Mouse (Mus musculus) lung, postnatal 36 days (tissue): Measurements from ENCODE around the gene Actc1.

Experiments used
- DNase-seq: peaks from one replicate; pipeline ENCODE4 v3.0.0; 2022; ENCODE audit warnings: mixed read lengths

The Actc1 gene

GRCm38 (mm10) chr2:114049372-114049771, 4.0 kb downstream of the Actc1 start:
- DNase-seq: no peak

GRCm38 (mm10) chr2:114047960-114048611, 5.3 kb downstream of the Actc1 start:
- no peak for DNase-seq

- no peak for DNase-seq
Observed at GRCm38 (mm10) chr2:114046151-114046664, 7.1 kb downstream of the Actc1 start.

GRCm38 (mm10) chr2:114037926-114038325, 15.4 kb downstream of the Actc1 start:
- DNase-seq: no peak

- no peak for DNase-seq
Observed at GRCm38 (mm10) chr2:114032259-114032658, 21.1 kb downstream of the Actc1 start.

GRCm38 (mm10) chr2:114023383-114023782, 30.0 kb downstream of the Actc1 start:
- DNase-seq: no peak

GRCm38 (mm10) chr2:114020210-114020563, 33.2 kb downstream of the Actc1 start:
- DNase-seq: no peak

GRCm38 (mm10) chr2:114019474-114020209, 33.7 kb downstream of the Actc1 start:
- DNase-seq: no peak

- no peak for DNase-seq
Observed at GRCm38 (mm10) chr2:114018136-114018535, 35.2 kb downstream of the Actc1 start.

- DNase-seq: no peak
Observed at GRCm38 (mm10) chr2:114014839-114015238, 38.5 kb downstream of the Actc1 start.

- no peak for DNase-seq
Observed at GRCm38 (mm10) chr2:114013846-114014245, 39.5 kb downstream of the Actc1 start.

GRCm38 (mm10) chr2:114013295-114013771, 40.0 kb downstream of the Actc1 start, which contains the start of gene Gjd2:
Gene Gjd2, minus strand, starts transcription at chr2:114013619.
- DNase-seq: no peak

GRCm38 (mm10) chr2:114012749-114013211, 40.6 kb downstream of the Actc1 start:
- no peak for DNase-seq

GRCm38 (mm10) chr2:114011838-114012237, 41.5 kb downstream of the Actc1 start:
- peak; percentile 15 for DNase-seq

- DNase-seq: no peak
Observed at GRCm38 (mm10) chr2:114008321-114008720, 45.0 kb downstream of the Actc1 start.

- DNase-seq: no peak
Observed at GRCm38 (mm10) chr2:113997484-113997883, 55.9 kb downstream of the Actc1 start.
